Comparison of ENCODE assay signal across 25 mouse cellular contexts in the genomic region with DNA sequence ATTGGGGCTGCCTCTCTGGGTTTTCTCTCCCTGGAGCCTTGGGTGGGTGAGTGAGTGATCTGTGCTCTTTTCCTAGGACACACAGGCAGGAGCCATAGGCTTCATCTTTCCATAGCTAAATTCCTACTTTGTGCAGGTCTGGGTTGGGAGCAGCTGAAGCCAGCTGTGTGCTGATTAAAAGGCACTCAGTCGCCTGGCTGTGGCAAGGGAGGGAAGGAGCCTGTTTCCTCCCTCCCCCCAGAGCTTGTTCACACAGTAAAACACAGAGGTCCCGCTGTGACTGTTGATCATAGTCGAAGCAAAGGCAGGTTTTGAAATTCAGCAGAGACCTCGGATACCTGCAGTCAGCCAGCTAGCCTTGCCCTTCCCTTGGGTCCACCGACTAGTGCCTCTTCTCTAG.
A peak's percentile ranks its signal among the peaks of the same experiment; 100 is the strongest.
DNase-seq lines count a peak whose midpoint lies in the region; ATAC-seq and TF ChIP-seq lines count a peak whose summit lies in the region.
"Had no signal": no experiment of that assay in that cellular context is flagged by ENCODE, and none has a peak within 500 bp of the region (broad histone marks: within the 10 kb centered on the region; RNA-seq: fewer than 3 reads in every experiment).

No protein-coding gene starts in this region.

- TF ChIP-seq CTCF in hindbrain, postnatal 0 days (IDR thresholded peaks at IDR 0.05; ENCODE audit: low read depth): no peak

- no peak overlapping the region for H3K9ac ChIP-seq in hindbrain, postnatal 0 days (replicated peaks; ENCODE audit: low read length)
- no peak overlapping the region for H3K9ac ChIP-seq in hindbrain, embryonic 14.5 days
- no peak overlapping the region for H3K9ac ChIP-seq in embryonic facial prominence, embryonic 14.5 days (ENCODE audit: low read depth, low read length)
- H3K9ac ChIP-seq in limb, embryonic 14.5 days (ENCODE audit: low read depth, low read length, severe bottlenecking): no peak overlapping the region
- H3K9ac ChIP-seq: embryonic facial prominence, embryonic 13.5 days; kidney, embryonic 15.5 days; liver, embryonic 15.5 days; lung, embryonic 15.5 days; stomach, embryonic 15.5 days had no signal

- WGBS in hindbrain, postnatal 0 days: 18% methylated on average over 5 of the region's 5 CpGs
- WGBS in hindbrain, embryonic 14.5 days: 13% methylated on average over 5 of the region's 5 CpGs
- 14% methylated on average over 5 of the region's 5 CpGs for WGBS in embryonic facial prominence, embryonic 14.5 days
- 5% methylated on average over 5 of the region's 5 CpGs for WGBS in limb, embryonic 14.5 days

- H3K27me3 ChIP-seq in hindbrain, postnatal 0 days (ENCODE audit: insufficient read depth, low read length): no peaks in the 10 kb centered on the region
- no peaks in the 10 kb centered on the region for H3K27me3 ChIP-seq in hindbrain, embryonic 14.5 days (ENCODE audit: control insufficient read depth, insufficient read depth, low read length)
- H3K27me3 ChIP-seq in embryonic facial prominence, embryonic 14.5 days (replicated peaks; ENCODE audit: control insufficient read depth, insufficient read depth, low read length): no peaks in the 10 kb centered on the region
- H3K27me3 ChIP-seq in limb, embryonic 14.5 days (ENCODE audit: control insufficient read depth, insufficient read depth, low read length): no peaks in the 10 kb centered on the region
- H3K27me3 ChIP-seq: embryonic facial prominence, embryonic 13.5 days; kidney, embryonic 15.5 days; liver, embryonic 15.5 days; lung, embryonic 15.5 days; stomach, embryonic 15.5 days had no signal

- H3K4me2 ChIP-seq in hindbrain, postnatal 0 days (ENCODE audit: low read depth, low read length): no peak overlapping the region
- no peak overlapping the region for H3K4me2 ChIP-seq in hindbrain, embryonic 14.5 days (replicated peaks)
- H3K4me2 ChIP-seq in embryonic facial prominence, embryonic 14.5 days (ENCODE audit: low read depth, low read length): no peak overlapping the region
- no peak overlapping the region for H3K4me2 ChIP-seq in limb, embryonic 14.5 days (replicated peaks; ENCODE audit: low read depth, low read length, severe bottlenecking)
- H3K4me2 ChIP-seq: embryonic facial prominence, embryonic 13.5 days; kidney, embryonic 15.5 days; liver, embryonic 15.5 days; lung, embryonic 15.5 days; stomach, embryonic 15.5 days had no signal

- DNase-seq in embryo, embryonic 10 days (ENCODE audit: low spot score): peak; percentile 13
- DNase-seq in embryo, embryonic 10.5 days (ENCODE audit: low spot score): no peak
- DNase-seq in hindbrain, postnatal 0 days (ENCODE audit: low spot score): no peak
- no peak for DNase-seq in hindbrain, embryonic 14.5 days (ENCODE audit: low spot score)
- DNase-seq in embryonic facial prominence, embryonic 14.5 days (ENCODE audit: low spot score): peak; percentile 50
- peak; percentile 15 for DNase-seq in limb, embryonic 14.5 days (ENCODE audit: low spot score)
- no peak for DNase-seq in right cerebral cortex, adult 18-20 months
- DNase-seq: adrenal gland, postnatal 14 days; cerebellum, adult 8-10 months; cerebellum, postnatal 36 days; heart, postnatal 4 days; kidney, postnatal 36 days; layer of hippocampus, postnatal 36 days; liver; lung, postnatal 36 days; right cerebral cortex, postnatal 25 days; thymus, postnatal 36 days had no signal

- peaks cover 3% of the 10 kb centered on the region; the same call in 1 of the 2 replicates for H3K4me1 ChIP-seq in hindbrain, postnatal 0 days (ENCODE audit: insufficient read depth, low read length)
- no peaks in the 10 kb centered on the region for H3K4me1 ChIP-seq in hindbrain, embryonic 14.5 days (replicated peaks; ENCODE audit: control insufficient read depth, insufficient read depth, low read length)
- no peaks in the 10 kb centered on the region for H3K4me1 ChIP-seq in embryonic facial prominence, embryonic 14.5 days (ENCODE audit: control insufficient read depth, insufficient read depth, low read length)
- H3K4me1 ChIP-seq in limb, embryonic 14.5 days (ENCODE audit: control insufficient read depth, insufficient read depth, low read length): peaks cover 12% of the 10 kb centered on the region; the same call in 1 of the 2 replicates
- H3K4me1 ChIP-seq: heart, embryonic 10.5 days; liver, embryonic 15.5 days; lung, embryonic 15.5 days; stomach, embryonic 15.5 days had no signal

- H3K9me3 ChIP-seq in hindbrain, postnatal 0 days (ENCODE audit: low read length): no peaks in the 10 kb centered on the region
- no peaks in the 10 kb centered on the region for H3K9me3 ChIP-seq in hindbrain, embryonic 14.5 days (ENCODE audit: control insufficient read depth, low read length)
- H3K9me3 ChIP-seq in embryonic facial prominence, embryonic 14.5 days (ENCODE audit: control insufficient read depth, low read length): no peaks in the 10 kb centered on the region
- H3K9me3 ChIP-seq in limb, embryonic 14.5 days (ENCODE audit: control insufficient read depth, low read length): no peaks in the 10 kb centered on the region
- H3K9me3 ChIP-seq: embryonic facial prominence, embryonic 13.5 days; heart, embryonic 10.5 days; kidney, embryonic 15.5 days; liver, embryonic 15.5 days; lung, embryonic 15.5 days; stomach, embryonic 15.5 days had no signal

- no peak overlapping the region for H3K27ac ChIP-seq in hindbrain, postnatal 0 days
- H3K27ac ChIP-seq in hindbrain, embryonic 14.5 days: no peak overlapping the region
- H3K27ac ChIP-seq in embryonic facial prominence, embryonic 14.5 days (replicated peaks; ENCODE audit: low read depth, low read length): no peak overlapping the region
- H3K27ac ChIP-seq in limb, embryonic 14.5 days (replicated peaks; ENCODE audit: low read depth, low read length): no peak overlapping the region
- H3K27ac ChIP-seq: embryonic facial prominence, embryonic 13.5 days; heart, embryonic 10.5 days; kidney, embryonic 15.5 days; liver, embryonic 15.5 days; lung, embryonic 15.5 days; stomach, embryonic 15.5 days had no signal

- TF ChIP-seq POLR2A in limb, embryonic 14.5 days (IDR thresholded peaks at IDR 0.05; ENCODE audit: borderline replicate concordance, extremely low read depth, insufficient read depth, insufficient read length): no peak

- no peaks in the 10 kb centered on the region for H3K36me3 ChIP-seq in hindbrain, postnatal 0 days (ENCODE audit: insufficient read depth, low read length)
- H3K36me3 ChIP-seq in hindbrain, embryonic 14.5 days (replicated peaks; ENCODE audit: control insufficient read depth, insufficient read depth): no peaks in the 10 kb centered on the region
- no peaks in the 10 kb centered on the region for H3K36me3 ChIP-seq in embryonic facial prominence, embryonic 14.5 days (ENCODE audit: control insufficient read depth, insufficient read depth, low read length)
- H3K36me3 ChIP-seq in limb, embryonic 14.5 days (ENCODE audit: control insufficient read depth, insufficient read depth, low read length): no peaks in the 10 kb centered on the region
- H3K36me3 ChIP-seq: embryonic facial prominence, embryonic 13.5 days; heart, embryonic 10.5 days; kidney, embryonic 15.5 days; liver, embryonic 15.5 days; lung, embryonic 15.5 days; stomach, embryonic 15.5 days had no signal

- ATAC-seq in hindbrain, postnatal 0 days: 0 out of 2 replicates have a peak, but pooled peaks have one; percentile 43
- no peak for ATAC-seq in hindbrain, embryonic 14.5 days (ENCODE audit: low FRiP score)
- no peak for ATAC-seq in embryonic facial prominence, embryonic 14.5 days (ENCODE audit: low read depth)
- 0 out of 2 replicates have a peak, but pooled peaks have one; percentile 15 for ATAC-seq in limb, embryonic 14.5 days (ENCODE audit: low FRiP score, low read depth)
- ATAC-seq: forebrain, embryonic 16.5 days; intestine, postnatal 0 days had no signal

- H3K4me3 ChIP-seq in hindbrain, postnatal 0 days (ENCODE audit: low read length): no peak overlapping the region
- no peak overlapping the region for H3K4me3 ChIP-seq in hindbrain, embryonic 14.5 days (replicated peaks; ENCODE audit: low read length)
- no peak overlapping the region for H3K4me3 ChIP-seq in embryonic facial prominence, embryonic 14.5 days (ENCODE audit: low read depth, low read length)
- H3K4me3 ChIP-seq in limb, embryonic 14.5 days (replicated peaks; ENCODE audit: low read length): no peak overlapping the region
- H3K4me3 ChIP-seq: embryonic facial prominence, embryonic 13.5 days; heart, embryonic 10.5 days; kidney, embryonic 15.5 days; liver, embryonic 15.5 days; lung, embryonic 15.5 days; stomach, embryonic 15.5 days had no signal

Comparison
In these comparisons a context has a peak if more than half of its experiments do, and no peak if none do; other contexts are left out.
1. DNase-seq: peak in embryo, embryonic 10 days (single experiment), embryonic facial prominence, embryonic 14.5 days (single experiment) and limb, embryonic 14.5 days (single experiment); none in embryo, embryonic 10.5 days (single experiment), hindbrain, postnatal 0 days (single experiment), hindbrain, embryonic 14.5 days (single experiment) and right cerebral cortex, adult 18-20 months (single experiment).
2. ATAC-seq: peak in hindbrain, postnatal 0 days (single experiment) and limb, embryonic 14.5 days (single experiment); none in hindbrain, embryonic 14.5 days (single experiment) and embryonic facial prominence, embryonic 14.5 days (single experiment).